Mouse (Mus musculus) hematopoietic stem cell, adult 5-6 weeks (primary cell): ENCODE measurements at regions not wholly inside any gene's neighbourhood (a gene's known extent, or its start where the extent isn't known, plus 50 kb on each side); places are given as distances from the start of the nearest gene placed in this dataset.

Experiments used
- ATAC-seq, 2 experiments: fragments of 125-278 bp in 1 of 2; replicated peaks in 1 of 2; 2 replicates each; pipeline ENCODE4 v1.8.0; 2016 to 2017; ENCODE audit warnings: inconsistent platforms in 2 of 2, mild to moderate bottlenecking in 2 of 2, moderate number of reproducible peaks in 2 of 2, low read depth in 1 of 2, moderate TSS enrichment in 1 of 2; ENCODE audit not compliant: low FRiP score in 2 of 2, poor library complexity in 2 of 2, severe bottlenecking in 2 of 2, insufficient read depth in 1 of 2, low TSS enrichment in 1 of 2

- no peak for ATAC-seq
Observed at GRCm38 (mm10) chr3:123754011-123754610, 63.5 kb upstream of the Ndst3 start.

GRCm38 (mm10) chr3:123754927-123755326 lies 64.3 kb upstream of the Ndst3 start:
- ATAC-seq = no peak

GRCm38 (mm10) chr3:123765911-123766556 lies 75.4 kb upstream of the Ndst3 start:
- ATAC-seq = no peak

- ATAC-seq = no peak
Observed at GRCm38 (mm10) chr3:123766557-123766913, 75.9 kb upstream of the Ndst3 start.

DNA sequence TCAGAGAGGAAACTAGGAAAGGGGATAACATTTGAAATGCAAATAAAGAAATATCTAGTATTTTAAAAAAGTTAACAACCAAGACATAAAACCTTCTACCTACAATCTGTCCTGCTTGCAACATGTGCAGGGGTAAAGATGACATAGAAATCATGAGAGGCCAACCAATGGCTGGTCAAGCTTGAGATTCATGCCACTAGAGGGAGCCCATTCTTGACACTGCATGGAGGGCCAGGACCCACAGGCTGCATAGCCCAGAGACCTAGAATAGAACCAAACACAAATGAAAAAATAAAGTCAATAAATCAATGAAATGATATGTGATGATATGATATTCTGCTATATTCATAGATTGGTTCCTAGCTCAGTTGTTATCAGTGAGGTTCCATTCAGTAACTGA lies 89.9 kb upstream of the Ndst3 start:
- ATAC-seq = peak; percentile 42 to 62; a peak in 2 of 4 replicates

DNA sequence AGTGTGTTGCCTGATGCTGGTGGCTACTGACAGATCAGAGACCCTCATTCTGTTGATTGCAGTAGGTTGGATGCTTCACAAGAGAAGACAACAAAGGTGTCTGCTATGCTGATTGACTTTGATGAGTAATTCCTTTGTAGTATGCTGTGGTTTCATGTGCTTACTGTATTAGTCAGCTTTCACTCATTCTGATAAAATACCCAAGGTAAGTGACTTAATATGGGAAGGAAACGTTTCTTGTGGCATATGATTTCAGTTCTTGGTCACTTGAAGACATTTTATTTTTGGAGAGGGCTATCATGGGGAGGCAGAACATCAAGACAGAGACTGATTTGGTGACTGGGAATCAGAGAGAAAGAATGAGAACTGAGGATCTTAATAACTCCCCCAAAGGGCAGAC lies 90.9 kb upstream of the Ndst3 start:
- no peak for ATAC-seq

DNA sequence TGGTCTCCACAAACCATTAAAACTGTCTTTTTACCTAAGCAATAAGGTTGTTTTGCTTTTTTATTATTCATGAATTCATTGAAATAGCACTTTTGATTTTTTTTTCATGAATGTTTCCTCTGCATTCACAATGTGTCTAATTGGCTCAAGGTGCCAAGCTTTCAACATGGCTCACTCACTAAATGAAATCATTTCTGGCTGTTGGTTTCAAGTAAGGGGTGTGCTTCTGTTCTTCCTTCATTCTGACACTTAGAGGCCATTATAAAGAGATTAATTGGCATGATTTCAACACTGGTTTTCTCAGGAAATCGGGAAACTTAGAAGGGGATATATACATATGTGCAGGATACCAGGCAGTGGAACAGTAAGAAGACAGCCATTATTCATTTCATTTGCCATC lies 93.5 kb upstream of the Ndst3 start:
- no peak for ATAC-seq

- no peak for ATAC-seq
Observed at GRCm38 (mm10) chr3:123794011-123794410, 103.4 kb upstream of the Ndst3 start.

DNA sequence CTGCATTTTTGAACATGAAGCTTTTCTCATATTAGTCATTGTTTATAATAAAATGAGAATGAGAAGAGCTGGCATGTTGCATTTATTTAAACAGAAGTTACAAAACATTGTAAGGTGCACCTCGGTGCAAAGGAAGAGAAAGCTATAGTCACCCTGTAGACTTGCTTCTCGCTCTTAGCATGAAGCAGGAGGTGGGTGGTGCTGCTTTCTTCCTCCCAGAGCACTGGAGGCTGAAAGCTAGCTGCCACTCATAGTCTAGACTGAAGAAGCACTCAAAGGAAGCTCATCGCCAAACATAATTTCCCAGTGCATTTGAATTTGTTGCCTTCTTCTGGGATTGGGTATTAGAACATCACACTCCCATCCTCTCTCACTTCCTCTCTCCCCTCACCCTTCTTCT lies 114.7 kb upstream of the Ndst3 start:
- ATAC-seq = no peak

GRCm38 (mm10) chr3:123806050-123806449 lies 115.4 kb upstream of the Ndst3 start:
- ATAC-seq = no peak

DNA sequence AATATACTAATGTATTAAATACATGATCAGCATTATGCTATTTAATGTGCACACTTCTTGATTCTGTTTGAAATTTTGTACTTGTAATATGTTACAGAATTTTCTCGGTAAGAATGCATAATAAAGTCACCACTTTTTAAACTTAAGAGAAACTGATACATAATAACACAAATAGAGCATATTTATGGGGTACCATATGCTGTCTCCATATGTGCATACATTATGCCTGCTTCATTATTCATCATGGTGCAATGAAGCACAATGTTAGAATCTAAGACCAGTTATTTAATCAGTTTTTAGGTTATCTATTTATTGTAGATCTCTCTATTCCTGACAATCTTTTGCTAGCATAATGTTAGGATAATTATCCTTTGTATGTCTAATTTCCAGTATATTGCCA lies 115.9 kb upstream of the Ndst3 start:
- no peak for ATAC-seq

- ATAC-seq = no peak
Observed at GRCm38 (mm10) chr3:123810018-123810942, 119.6 kb upstream of the Ndst3 start.

DNA sequence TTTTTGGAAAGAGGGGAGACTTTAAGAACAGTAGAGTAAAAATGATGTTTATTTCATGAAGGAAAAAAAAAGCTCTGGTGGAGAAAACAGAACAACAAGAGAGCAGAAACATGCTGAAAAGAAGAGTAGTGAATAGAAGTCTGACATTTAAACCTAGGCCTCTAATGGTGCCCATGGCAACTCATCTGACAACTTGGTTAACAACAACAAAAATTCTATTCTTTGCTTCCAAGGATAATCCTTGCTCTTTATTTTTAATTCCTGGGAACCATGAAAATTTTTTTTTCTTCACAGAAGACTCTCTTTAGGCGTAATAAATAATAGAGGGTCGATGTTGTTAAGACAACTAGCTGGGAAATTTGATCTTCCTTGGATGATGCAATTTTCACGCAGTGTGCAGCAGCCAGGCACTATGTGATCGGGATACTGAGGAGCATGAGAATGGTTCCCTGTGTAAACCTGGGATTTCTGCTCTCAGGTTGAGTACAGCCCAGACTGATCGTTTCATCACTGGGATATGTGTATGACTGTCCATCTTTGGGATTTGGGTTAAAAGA lies 120.4 kb upstream of the Ndst3 start:
- ATAC-seq = no peak

DNA sequence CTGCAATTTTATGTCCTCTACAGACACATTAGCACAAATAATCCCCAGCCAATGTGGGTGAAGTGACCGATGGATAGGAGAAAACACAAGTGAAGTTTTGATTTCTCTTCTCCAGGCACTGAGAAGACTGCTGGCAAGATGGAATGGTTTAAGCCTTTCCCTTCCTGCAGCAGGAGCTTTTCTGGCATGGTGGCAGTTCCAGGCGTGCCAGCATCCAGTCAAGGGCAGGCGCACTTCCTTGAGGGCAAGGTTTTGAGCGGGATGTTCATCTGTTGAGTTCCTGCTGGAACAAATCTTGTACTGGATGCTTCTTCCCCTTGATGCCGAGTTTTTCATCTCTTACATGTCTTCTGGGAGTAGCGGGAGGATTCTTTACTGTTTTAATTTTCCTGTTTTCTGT lies 138.1 kb upstream of the Ndst3 start:
- ATAC-seq = no peak

- no peak for ATAC-seq
Observed at GRCm38 (mm10) chr3:123838385-123839170, 147.9 kb upstream of the Ndst3 start.

GRCm38 (mm10) chr3:123846554-123846953 lies 155.9 kb upstream of the Ndst3 start:
- ATAC-seq = no peak

DNA sequence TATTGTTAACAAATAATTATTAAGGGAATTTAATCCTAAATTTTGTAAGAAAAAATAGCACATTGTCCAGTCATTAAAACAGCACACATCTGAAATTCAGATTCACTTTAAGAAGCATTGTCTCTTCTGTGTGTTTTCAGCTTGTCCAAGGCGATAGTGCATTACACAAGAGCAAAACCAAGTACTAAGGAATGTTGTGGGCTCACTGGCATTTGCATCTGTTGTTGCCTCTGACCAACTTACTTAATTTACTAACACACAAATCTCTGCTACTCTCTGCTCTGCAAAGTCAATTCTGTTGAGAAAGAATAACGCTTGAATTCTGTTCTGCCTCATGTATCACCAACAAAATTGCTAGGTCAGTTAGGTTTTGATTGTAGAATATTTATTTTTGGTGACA lies 158.0 kb upstream of the Ndst3 start:
- no peak for ATAC-seq
